Mouse (Mus musculus): ENCODE measurements around the gene Nt5c1b. TPM values are rescaled to one million over a fixed set of nuclear protein-coding genes. Genes with fewer than 3 reads are reported as not detected.

Gene Nt5c1b
- polyA plus RNA-seq, 1 experiment: not detected

Other genes with a start within 250 kb of the Nt5c1b start
- 34.2 and 37.7 TPM in 2 replicates for gene Rdh14, start 20.8 kb downstream of the Nt5c1b start, polyA plus RNA-seq (2012; rRNA removed)

Measured in frontal cortex, adult 2 months (tissue).